Mouse (Mus musculus): ENCODE results near the gene Cradd.

Gene Cradd

GRCm38 (mm10) chr10:95304240-95304639, 19.7 kb downstream of the Cradd start:
- no peak for DNase-seq (ENCODE audit: low spot score)

- DNase-seq (ENCODE audit: low spot score) = no peak
Measured at GRCm38 (mm10) chr10:95302211-95303163, 21.4 kb downstream of the Cradd start.

- DNase-seq (ENCODE audit: low spot score) = no peak
Measured at GRCm38 (mm10) chr10:95300178-95300793, 23.6 kb downstream of the Cradd start.

- DNase-seq (ENCODE audit: low spot score) = no peak
Measured at GRCm38 (mm10) chr10:95299808-95300133, 24.2 kb downstream of the Cradd start.

- no peak for DNase-seq (ENCODE audit: low spot score)
Measured at GRCm38 (mm10) chr10:95299010-95299807, 24.7 kb downstream of the Cradd start.

GRCm38 (mm10) chr10:95298504-95298903, 25.4 kb downstream of the Cradd start:
- no peak for DNase-seq (ENCODE audit: low spot score)

GRCm38 (mm10) chr10:95297690-95298104, 26.2 kb downstream of the Cradd start:
- no peak for DNase-seq (ENCODE audit: low spot score)

GRCm38 (mm10) chr10:95297024-95297423, 26.9 kb downstream of the Cradd start:
- no peak for DNase-seq (ENCODE audit: low spot score)

GRCm38 (mm10) chr10:95293261-95293660, 30.7 kb downstream of the Cradd start:
- DNase-seq (ENCODE audit: low spot score) = no peak

- no peak for DNase-seq (ENCODE audit: low spot score)
Measured at GRCm38 (mm10) chr10:95292269-95292668, 31.7 kb downstream of the Cradd start.

- no peak for DNase-seq (ENCODE audit: low spot score)
Measured at GRCm38 (mm10) chr10:95291133-95291876, 32.6 kb downstream of the Cradd start.

- no peak for DNase-seq (ENCODE audit: low spot score)
Measured at GRCm38 (mm10) chr10:95289819-95290218, 34.1 kb downstream of the Cradd start.

- no peak for DNase-seq (ENCODE audit: low spot score)
Measured at GRCm38 (mm10) chr10:95288206-95288605, 35.7 kb downstream of the Cradd start.

- no peak for DNase-seq (ENCODE audit: low spot score)
Measured at GRCm38 (mm10) chr10:95287351-95287750, 36.6 kb downstream of the Cradd start.

GRCm38 (mm10) chr10:95283434-95283833, 40.5 kb downstream of the Cradd start:
- DNase-seq (ENCODE audit: low spot score) = no peak

- DNase-seq (ENCODE audit: low spot score) = no peak
Measured at GRCm38 (mm10) chr10:95281996-95282395, 41.9 kb downstream of the Cradd start.

GRCm38 (mm10) chr10:95281466-95281990, 42.4 kb downstream of the Cradd start:
- DNase-seq (ENCODE audit: low spot score) = no peak

GRCm38 (mm10) chr10:95280327-95280726, 43.6 kb downstream of the Cradd start:
- no peak for DNase-seq (ENCODE audit: low spot score)

- DNase-seq (ENCODE audit: low spot score) = no peak
Measured at GRCm38 (mm10) chr10:95279459-95279858, 44.5 kb downstream of the Cradd start.

- no peak for DNase-seq (ENCODE audit: low spot score)
Measured at GRCm38 (mm10) chr10:95278085-95278484, 45.8 kb downstream of the Cradd start.

GRCm38 (mm10) chr10:95275488-95275887, 48.4 kb downstream of the Cradd start:
- no peak for DNase-seq (ENCODE audit: low spot score)

GRCm38 (mm10) chr10:95273226-95273625, 50.7 kb downstream of the Cradd start:
- DNase-seq (ENCODE audit: low spot score) = no peak

Data from urinary bladder, postnatal 10 days (tissue).